Mouse (Mus musculus): ENCODE measurements around the gene Cmip. TPM values are rescaled to one million over a fixed set of nuclear protein-coding genes. Genes with fewer than 3 reads are reported as not detected.

Gene Cmip
- polyA plus RNA-seq, 1 experiment from 2014 or later, result 6.7 TPM

- peaks cover 51% of the 10 kb centered on the region for H3K36me3 ChIP-seq
- H3K4me3 ChIP-seq (replicated peaks), result no peak overlapping the region
- ATAC-seq (ENCODE audit: low read depth) (no peak), DNase-seq (no peak)
- no peak overlapping the region for H3K27ac ChIP-seq
- no peak overlapping the region for H3K4me2 ChIP-seq
- H3K27me3 ChIP-seq, result no peaks in the 10 kb centered on the region
- H3K4me1 ChIP-seq (replicated peaks), result no peaks in the 10 kb centered on the region
- no peaks in the 10 kb centered on the region for H3K9me3 ChIP-seq (replicated peaks)
- no peak overlapping the region for H3K9ac ChIP-seq
- WGBS (ENCODE audit: insufficient replicate concordance), result 61% methylated on average over 2 of the region's 2 CpGs
Measured at GRCm38 (mm10) chr8:117386142-117386541, 129.3 kb downstream of the Cmip start.

GRCm38 (mm10) chr8:117387642-117388041, 130.8 kb downstream of the Cmip start:
- H3K27ac ChIP-seq, result no peak overlapping the region

GRCm38 (mm10) chr8:117388370-117388769, 131.5 kb downstream of the Cmip start:
- Histone ChIP-seq H3K27me3 (no peaks in the 10 kb centered on the region), H3K9ac (no peak overlapping the region), H3K36me3 (peaks cover 35% of the 10 kb centered on the region), H3K9me3 (replicated peaks) (no peaks in the 10 kb centered on the region), H3K4me2 (no peak overlapping the region), H3K4me3 (replicated peaks) (no peak overlapping the region), H3K4me1 (replicated peaks) (no peaks in the 10 kb centered on the region), H3K27ac (no peak overlapping the region)
- no peak for ATAC-seq (ENCODE audit: low read depth)
- 72% methylated on average over 8 of the region's 8 CpGs for WGBS (ENCODE audit: insufficient replicate concordance)
- DNase-seq, result no peak

More at GRCm38 (mm10) chr8:117387642-117388041, 130.8 kb downstream of the Cmip start:
- 78% methylated on average over 10 of the region's 10 CpGs for WGBS (ENCODE audit: insufficient replicate concordance)
- Histone ChIP-seq H3K4me3 (replicated peaks) (no peak overlapping the region), H3K27me3 (no peaks in the 10 kb centered on the region), H3K4me2 (no peak overlapping the region), H3K4me1 (replicated peaks) (no peaks in the 10 kb centered on the region), H3K36me3 (peaks cover 37% of the 10 kb centered on the region), H3K9me3 (replicated peaks) (no peaks in the 10 kb centered on the region), H3K9ac (no peak overlapping the region)
- DNase-seq (no peak), ATAC-seq (ENCODE audit: low read depth) (no peak)

GRCm38 (mm10) chr8:117393853-117394252, 137.0 kb downstream of the Cmip start:
- Histone ChIP-seq H3K4me2 (no peak overlapping the region), H3K27me3 (no peaks in the 10 kb centered on the region), H3K4me1 (replicated peaks) (no peaks in the 10 kb centered on the region), H3K36me3 (peaks cover 27% of the 10 kb centered on the region), H3K9me3 (replicated peaks) (no peaks in the 10 kb centered on the region), H3K27ac (no peak overlapping the region), H3K4me3 (replicated peaks) (no peak overlapping the region), H3K9ac (no peak overlapping the region)
- ATAC-seq (ENCODE audit: low read depth) (no peak), DNase-seq (no peak)
- WGBS (ENCODE audit: insufficient replicate concordance), result 79% methylated on average over 6 of the region's 6 CpGs

GRCm38 (mm10) chr8:117395055-117395454, 138.2 kb downstream of the Cmip start:
- no peak overlapping the region for H3K9ac ChIP-seq
- ATAC-seq (ENCODE audit: low read depth) (no peak), DNase-seq (no peak)
- H3K36me3 ChIP-seq, result peaks cover 23% of the 10 kb centered on the region
- H3K27me3 ChIP-seq, result no peaks in the 10 kb centered on the region
- H3K4me1 ChIP-seq (replicated peaks), result no peaks in the 10 kb centered on the region
- H3K9me3 ChIP-seq (replicated peaks), result no peaks in the 10 kb centered on the region
- WGBS (ENCODE audit: insufficient replicate concordance), result 87% methylated on average over 7 of the region's 7 CpGs
- H3K27ac ChIP-seq, result no peak overlapping the region
- no peak overlapping the region for H3K4me3 ChIP-seq (replicated peaks)
- no peak overlapping the region for H3K4me2 ChIP-seq

GRCm38 (mm10) chr8:117396884-117397283, 140.0 kb downstream of the Cmip start:
- DNase-seq (no peak), ATAC-seq (ENCODE audit: low read depth) (no peak)
- no peaks in the 10 kb centered on the region for H3K4me1 ChIP-seq (replicated peaks)
- H3K9me3 ChIP-seq (replicated peaks), result no peaks in the 10 kb centered on the region
- H3K4me2 ChIP-seq, result no peak overlapping the region
- no peaks in the 10 kb centered on the region for H3K27me3 ChIP-seq
- H3K27ac ChIP-seq, result no peak overlapping the region
- H3K4me3 ChIP-seq (replicated peaks), result no peak overlapping the region
- peaks cover 23% of the 10 kb centered on the region for H3K36me3 ChIP-seq
- no peak overlapping the region for H3K9ac ChIP-seq
- WGBS (ENCODE audit: insufficient replicate concordance), result 85% methylated on average over 4 of the region's 4 CpGs

GRCm38 (mm10) chr8:117397751-117398150, 140.9 kb downstream of the Cmip start:
- 93% methylated on average over 15 of the region's 15 CpGs for WGBS (ENCODE audit: insufficient replicate concordance)
- no peak for DNase-seq

GRCm38 (mm10) chr8:117399229-117399628, 142.4 kb downstream of the Cmip start:
- peaks cover 17% of the 10 kb centered on the region for H3K4me1 ChIP-seq (replicated peaks)
- H3K27me3 ChIP-seq, result no peaks in the 10 kb centered on the region
- WGBS (ENCODE audit: insufficient replicate concordance), result 82% methylated on average over 8 of the region's 8 CpGs
- peaks cover 22% of the 10 kb centered on the region for H3K36me3 ChIP-seq
- no peak overlapping the region for H3K27ac ChIP-seq
- no peak overlapping the region for H3K4me2 ChIP-seq
- ATAC-seq (ENCODE audit: low read depth), result no peak
- H3K9ac ChIP-seq, result no peak overlapping the region
- no peak for DNase-seq
- H3K9me3 ChIP-seq (replicated peaks), result no peaks in the 10 kb centered on the region
- no peak overlapping the region for H3K4me3 ChIP-seq (replicated peaks)

More at GRCm38 (mm10) chr8:117397751-117398150, 140.9 kb downstream of the Cmip start:
- Histone ChIP-seq H3K4me1 (replicated peaks) (peaks cover 4% of the 10 kb centered on the region), H3K36me3 (peaks cover 23% of the 10 kb centered on the region), H3K9ac (no peak overlapping the region), H3K27ac (no peak overlapping the region), H3K9me3 (replicated peaks) (no peaks in the 10 kb centered on the region), H3K4me2 (no peak overlapping the region), H3K27me3 (no peaks in the 10 kb centered on the region), H3K4me3 (replicated peaks) (no peak overlapping the region)
- no peak for ATAC-seq (ENCODE audit: low read depth)

- no peak for DNase-seq
- no peak overlapping the region for H3K4me2 ChIP-seq
- no peaks in the 10 kb centered on the region for H3K9me3 ChIP-seq (replicated peaks)
- ATAC-seq (ENCODE audit: low read depth), result no peak
- H3K4me1 ChIP-seq (replicated peaks), result peaks cover 17% of the 10 kb centered on the region
- H3K4me3 ChIP-seq (replicated peaks), result no peak overlapping the region
- 77% methylated on average over 6 of the region's 6 CpGs for WGBS (ENCODE audit: insufficient replicate concordance)
- H3K27ac ChIP-seq, result no peak overlapping the region
- H3K9ac ChIP-seq, result no peak overlapping the region
- peaks cover 12% of the 10 kb centered on the region for H3K36me3 ChIP-seq
- no peaks in the 10 kb centered on the region for H3K27me3 ChIP-seq
Measured at GRCm38 (mm10) chr8:117400820-117401219, 144.0 kb downstream of the Cmip start.

GRCm38 (mm10) chr8:117401880-117402279, 145.0 kb downstream of the Cmip start:
- H3K9me3 ChIP-seq (replicated peaks), result no peaks in the 10 kb centered on the region
- 82% methylated on average over 14 of the region's 14 CpGs for WGBS (ENCODE audit: insufficient replicate concordance)

GRCm38 (mm10) chr8:117402911-117403704, 146.2 kb downstream of the Cmip start:
- 80% methylated on average over 9 of the region's 9 CpGs for WGBS (ENCODE audit: insufficient replicate concordance)
- no peak for ATAC-seq (ENCODE audit: low read depth)
- H3K9ac ChIP-seq, result no peak overlapping the region

More at GRCm38 (mm10) chr8:117401880-117402279, 145.0 kb downstream of the Cmip start:
- Histone ChIP-seq H3K4me2 (no peak overlapping the region), H3K36me3 (peaks cover 2% of the 10 kb centered on the region), H3K27ac (no peak overlapping the region), H3K9ac (no peak overlapping the region), H3K4me3 (replicated peaks) (no peak overlapping the region), H3K4me1 (replicated peaks) (peaks cover 17% of the 10 kb centered on the region), H3K27me3 (no peaks in the 10 kb centered on the region)
- ATAC-seq (ENCODE audit: low read depth) (no peak), DNase-seq (no peak)

More at GRCm38 (mm10) chr8:117402911-117403704, 146.2 kb downstream of the Cmip start:
- Histone ChIP-seq H3K9me3 (replicated peaks) (no peaks in the 10 kb centered on the region), H3K4me2 (no peak overlapping the region), H3K36me3 (0 out of 2 replicates have a peak, but pooled peaks cover 2% of the 10 kb centered on the region), H3K4me1 (replicated peaks) (peaks cover 17% of the 10 kb centered on the region), H3K4me3 (replicated peaks) (no peak overlapping the region), H3K27ac (no peak overlapping the region), H3K27me3 (no peaks in the 10 kb centered on the region)
- DNase-seq, result no peak
